Mouse (Mus musculus) heart, embryonic 11.5 days (tissue): ENCODE measurements around the gene Gpr22. TPM values are rescaled to one million over a fixed set of nuclear protein-coding genes. Genes with fewer than 3 reads are reported as not detected.
A peak's percentile ranks its signal among the peaks of the same experiment; 100 is the strongest.

ENCODE experiments used
- ATAC-seq: fragments of 200-750 bp; cut with Nextera tagmentation; replicated peaks from 2 replicates; pipeline ENCODE4 v1.8.0; 2017; ENCODE audit warnings: moderate library complexity; ENCODE audit not compliant: insufficient number of reproducible peaks, low FRiP score, low TSS enrichment
- H3K27ac ChIP-seq: fragments of 300-500 bp; sonication (generic); 2 replicates; pipeline ENCODE4 v1.5.1; 2014; ENCODE audit warnings: mild to moderate bottlenecking, low read depth, low read length
- H3K27me3 ChIP-seq: fragments of 300-500 bp; sonication (generic); 2 replicates; pipeline ENCODE4 v1.6.1; 2014; ENCODE audit warnings: mild to moderate bottlenecking, low read length, mixed read lengths; ENCODE audit not compliant: control insufficient read depth, insufficient read depth
- H3K36me3 ChIP-seq: fragments of 300-500 bp; sonication (generic); 2 replicates; pipeline ENCODE4 v1.6.1; 2014; ENCODE audit warnings: mild to moderate bottlenecking, low read length, moderate library complexity, mixed read lengths; ENCODE audit not compliant: control insufficient read depth, insufficient read depth
- H3K4me1 ChIP-seq: fragments of 300-500 bp; sonication (generic); 2 replicates; pipeline ENCODE4 v1.6.1; 2014; ENCODE audit warnings: low read length; ENCODE audit not compliant: control insufficient read depth, insufficient read depth
- H3K4me2 ChIP-seq: fragments of 300-500 bp; sonication (generic); 2 replicates; pipeline ENCODE4 v1.6.1; 2014; ENCODE audit warnings: mild to moderate bottlenecking, moderate library complexity
- H3K4me3 ChIP-seq: fragments of 300-500 bp; sonication (generic); 2 replicates; pipeline ENCODE4 v1.5.1; 2014; ENCODE audit warnings: low read depth, low read length
- H3K9ac ChIP-seq: fragments of 300-500 bp; sonication (generic); 2 replicates; pipeline ENCODE4 v1.6.1; 2014; ENCODE audit warnings: mild to moderate bottlenecking, low read depth, low read length, moderate library complexity
- H3K9me3 ChIP-seq: fragments of 300-500 bp; sonication (generic); replicated peaks from 2 replicates; pipeline ENCODE4 v1.6.1; 2016; ENCODE audit warnings: low read length; ENCODE audit not compliant: control insufficient read depth
- WGBS: fragments of 180-500 bp; shearing (Covaris S2); extraction: QIAGEN DNeasy Blood & Tissue Kit; methylation state at CpG from one replicate; pipeline ENCODE4 v1.1.7; 2014; ENCODE audit not compliant: insufficient replicate concordance; 5-methylcytosine and 5-hydroxymethylcytosine counted together
- polyA plus RNA-seq: library from polyadenylated mRNA; unstranded; fragments of >200 nt; fragmentation: Nextera tagmentation; extraction: Ambion mirVana; gene quantifications from 2 replicates; pipeline ENCODE4 v1.2.1, GENCODE M21; 2014

Gpr22 gene
- polyA plus RNA-seq, 1 experiment from 2014 or later, result 19.5 TPM

DNA sequence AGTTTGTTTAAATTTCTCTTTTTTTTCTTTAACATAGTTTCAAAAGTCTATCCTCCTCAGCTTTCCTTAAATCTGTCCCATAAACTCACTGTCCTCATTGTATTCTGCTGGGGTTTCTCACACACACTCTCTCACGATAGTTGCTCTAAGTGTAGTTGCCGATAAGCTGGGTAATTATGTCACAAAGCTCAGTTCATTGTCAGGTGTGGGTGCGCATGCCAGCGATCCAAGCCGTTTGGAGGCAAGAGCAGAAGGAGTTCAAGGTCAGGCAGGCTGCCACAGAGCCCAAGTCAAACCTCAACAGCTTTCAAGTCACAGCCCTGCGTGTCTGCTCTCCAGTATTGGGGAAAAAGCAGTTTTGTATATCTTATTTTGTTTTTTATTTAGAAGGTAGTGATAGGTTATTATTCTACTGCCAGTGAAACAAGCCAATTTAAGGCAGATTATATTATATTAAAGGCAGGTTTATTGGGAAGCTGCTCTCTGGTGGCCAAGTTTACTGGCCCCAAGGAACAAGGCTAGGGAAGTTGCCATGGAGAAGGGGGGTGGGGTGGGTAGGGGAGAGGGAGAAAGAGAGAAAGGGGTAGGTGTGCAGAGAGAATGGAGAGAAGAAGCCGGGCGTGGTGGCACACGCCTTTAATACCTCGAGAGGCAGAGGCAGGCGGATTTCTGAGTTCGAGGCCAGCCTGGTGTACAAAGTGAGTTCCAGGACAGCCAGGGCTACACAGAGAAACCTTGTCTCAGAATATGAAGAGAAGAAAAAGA lies 11.9 kb upstream of the Gpr22 start:
- H3K27me3 ChIP-seq, result no peaks in the 10 kb centered on the region
- no peak overlapping the region for H3K4me2 ChIP-seq
- H3K36me3 ChIP-seq, result no peaks in the 10 kb centered on the region
- no peak overlapping the region for H3K9ac ChIP-seq
- H3K9me3 ChIP-seq, result no peaks in the 10 kb centered on the region
- no peak overlapping the region for H3K4me3 ChIP-seq
- H3K27ac ChIP-seq, result peak overlapping the region; percentile 70
- peaks cover 18% of the 10 kb centered on the region for H3K4me1 ChIP-seq
- 67% methylated on average over 12 of the region's 12 CpGs for WGBS
- 0 out of 2 replicates have a peak, but pooled peaks have one; percentile 10 for ATAC-seq

DNA sequence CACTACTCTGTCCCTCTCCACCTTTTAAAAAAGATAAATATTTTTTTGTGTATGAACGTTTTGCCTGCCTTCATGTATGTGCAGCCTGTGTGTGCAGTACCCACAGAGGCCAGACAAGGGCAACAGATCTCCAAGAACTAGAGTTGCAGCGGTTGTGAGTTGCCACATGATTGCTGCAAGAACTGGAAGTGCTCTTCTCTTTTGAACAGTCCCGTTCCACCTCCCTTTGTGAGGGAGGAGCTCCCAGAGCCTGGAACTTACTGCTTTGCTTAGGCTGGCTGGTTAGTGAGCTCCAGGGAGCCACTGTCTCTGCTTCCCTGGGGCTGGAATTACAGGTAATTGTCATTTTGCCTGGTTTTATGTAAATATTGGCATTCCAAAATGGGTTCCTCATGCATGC lies 10.8 kb upstream of the Gpr22 start:
- WGBS, result 84% methylated on average over 3 of the region's 3 CpGs
- ATAC-seq, result no peak
- Histone ChIP-seq H3K4me1 (peaks cover 20% of the 10 kb centered on the region), H3K4me2 (no peak overlapping the region), H3K36me3 (no peaks in the 10 kb centered on the region), H3K4me3 (no peak overlapping the region), H3K27me3 (no peaks in the 10 kb centered on the region), H3K9me3 (no peaks in the 10 kb centered on the region), H3K27ac (no peak overlapping the region), H3K9ac (no peak overlapping the region)

DNA sequence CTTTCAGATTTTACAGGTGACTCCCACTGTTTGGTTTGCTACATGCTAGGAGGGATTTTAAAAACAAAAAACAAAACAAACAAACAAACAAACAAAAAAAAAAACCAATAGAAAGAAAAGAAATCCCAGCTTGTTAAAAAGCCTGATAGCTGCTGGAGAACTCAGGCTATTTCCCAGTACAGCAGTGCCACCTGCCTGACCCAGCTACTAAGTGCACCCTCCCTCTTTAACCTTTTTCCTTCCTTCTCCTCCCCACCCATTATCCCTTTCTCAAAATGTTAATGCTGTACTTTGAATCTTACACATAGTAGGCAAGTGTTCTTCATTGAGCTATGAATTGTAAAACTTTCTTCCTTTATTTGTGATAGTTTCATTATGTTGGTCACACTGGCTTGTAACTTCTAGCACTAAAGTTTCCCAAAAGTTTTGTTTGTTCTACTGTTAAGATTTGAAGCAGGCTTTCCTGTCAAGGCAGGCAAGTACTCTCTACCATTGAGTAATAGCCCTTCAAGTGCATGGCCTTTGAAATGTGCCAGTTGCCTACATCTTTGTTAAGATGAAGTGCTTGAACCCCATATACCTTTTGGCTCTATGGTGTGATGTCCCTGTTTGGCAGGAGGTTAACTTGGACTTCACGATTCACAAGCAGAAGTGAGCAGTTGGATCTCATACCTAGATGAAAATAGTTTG lies 6.0 kb upstream of the Gpr22 start:
- Histone ChIP-seq H3K4me1 (peaks cover 12% of the 10 kb centered on the region), H3K27me3 (no peaks in the 10 kb centered on the region), H3K4me3 (no peak overlapping the region), H3K27ac (no peak overlapping the region), H3K9me3 (no peaks in the 10 kb centered on the region), H3K36me3 (no peaks in the 10 kb centered on the region), H3K9ac (no peak overlapping the region), H3K4me2 (no peak overlapping the region)
- WGBS, result 71% methylated on average over 1 of the region's 1 CpGs
- ATAC-seq, result no peak

DNA sequence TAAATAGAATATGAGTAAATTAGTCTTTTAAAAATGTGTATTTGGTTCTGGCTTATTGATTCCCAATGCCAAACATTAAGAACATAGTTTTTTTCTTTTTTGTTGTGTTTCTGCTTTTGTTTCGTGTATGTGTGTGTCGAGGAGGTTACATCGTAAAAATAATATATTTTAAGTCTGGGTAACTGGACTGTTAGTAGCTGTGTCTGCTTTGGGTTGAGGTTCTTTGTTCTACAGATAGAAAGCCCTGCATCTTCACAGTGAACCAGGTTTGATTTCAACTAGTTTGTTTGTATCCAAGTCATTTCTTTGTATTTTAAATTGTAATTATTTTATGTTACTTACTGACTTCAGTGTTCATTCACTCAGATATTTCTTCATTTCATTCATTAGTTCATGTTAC lies 323 bp upstream of the Gpr22 start:
- H3K9ac ChIP-seq, result no peak overlapping the region
- 89% methylated on average over 3 of the region's 3 CpGs for WGBS
- no peak overlapping the region for H3K4me3 ChIP-seq
- H3K36me3 ChIP-seq, result 0 out of 2 replicates have a peak, but pooled peaks cover 2% of the 10 kb centered on the region
- H3K4me2 ChIP-seq, result no peak overlapping the region
- H3K9me3 ChIP-seq, result no peaks in the 10 kb centered on the region
- H3K4me1 ChIP-seq, result peaks cover 3% of the 10 kb centered on the region; the same call in 1 of the 2 replicates
- H3K27me3 ChIP-seq, result no peaks in the 10 kb centered on the region
- no peak overlapping the region for H3K27ac ChIP-seq
- no peak for ATAC-seq

DNA sequence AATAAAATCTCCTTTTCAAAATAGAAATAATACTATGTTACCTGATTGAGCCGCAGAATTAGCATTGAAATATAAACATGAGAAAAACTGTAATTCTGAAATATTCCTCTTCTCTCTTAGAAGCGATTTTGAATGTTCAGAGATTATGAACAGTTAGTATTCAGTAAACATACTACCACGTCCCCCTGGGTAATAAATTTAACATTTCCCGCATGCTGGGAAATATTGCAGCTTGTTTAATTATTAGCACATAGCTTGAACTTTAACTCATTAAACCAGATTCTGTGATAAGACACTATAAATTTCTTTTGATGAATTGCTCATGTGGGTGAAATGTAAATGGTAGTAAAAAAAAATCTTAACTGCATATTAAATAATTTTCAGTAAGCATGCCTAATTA lies 1.0 kb downstream of the Gpr22 start:
- 0 out of 2 replicates have a peak, but pooled peaks cover 2% of the 10 kb centered on the region for H3K36me3 ChIP-seq
- H3K4me3 ChIP-seq, result peak overlapping the region; percentile 29; the same call in 1 of the 2 replicates
- no peaks in the 10 kb centered on the region for H3K27me3 ChIP-seq
- WGBS, result 74% methylated on average over 4 of the region's 4 CpGs
- H3K9ac ChIP-seq, result no peak overlapping the region
- H3K9me3 ChIP-seq, result no peaks in the 10 kb centered on the region
- ATAC-seq, result no peak
- H3K4me1 ChIP-seq, result no peaks in the 10 kb centered on the region
- no peak overlapping the region for H3K27ac ChIP-seq
- peak overlapping the region; percentile 32; the same call in 1 of the 2 replicates for H3K4me2 ChIP-seq

DNA sequence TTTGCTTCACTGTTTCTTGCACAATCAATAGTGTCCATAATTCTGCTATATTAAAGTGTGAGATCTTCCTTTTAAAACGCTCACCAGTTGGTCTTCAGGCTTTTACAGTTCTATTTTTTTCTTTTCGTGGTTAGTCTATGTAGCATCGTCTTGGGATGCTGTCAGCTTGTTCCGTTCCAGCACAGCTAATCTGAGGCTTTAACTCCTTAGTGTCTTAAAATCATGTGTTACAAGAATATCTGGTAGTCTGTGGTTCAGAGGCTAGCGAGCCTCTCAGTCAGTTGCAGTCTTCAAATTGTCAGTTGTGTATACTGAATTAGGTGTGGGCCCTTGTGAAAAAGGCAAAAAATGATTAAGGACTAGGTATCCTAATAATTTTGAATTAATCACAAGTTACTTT lies 1.5 kb downstream of the Gpr22 start:
- Histone ChIP-seq H3K9me3 (no peaks in the 10 kb centered on the region), H3K4me2 (peak overlapping the region; percentile 54), H3K27me3 (no peaks in the 10 kb centered on the region), H3K9ac (peak overlapping the region; percentile 40), H3K27ac (no peak overlapping the region), H3K36me3 (0 out of 2 replicates have a peak, but pooled peaks cover 2% of the 10 kb centered on the region), H3K4me1 (no peaks in the 10 kb centered on the region), H3K4me3 (peak overlapping the region; percentile 36)
- WGBS, result 43% methylated on average over 5 of the region's 5 CpGs
- ATAC-seq, result no peak

DNA sequence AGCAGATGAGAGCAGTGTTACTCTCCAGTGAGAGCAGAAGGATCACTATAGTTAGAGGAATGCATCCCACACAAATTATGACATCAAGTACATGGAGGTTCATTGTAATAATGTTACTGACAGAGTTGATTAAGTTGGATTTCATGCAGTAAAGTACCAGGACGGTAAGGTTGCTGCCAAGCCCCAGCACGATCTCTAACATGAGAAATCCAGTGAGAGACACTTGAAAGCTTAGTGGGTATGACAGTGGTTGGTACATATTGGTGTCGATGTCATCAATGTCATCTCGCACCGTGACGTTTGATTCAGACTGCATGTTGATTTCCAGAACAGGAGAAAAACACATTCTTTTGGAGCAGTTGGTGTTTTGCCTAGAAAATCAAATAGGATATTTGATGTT lies 4.1 kb downstream of the Gpr22 start:
- Histone ChIP-seq H3K9ac (no peak overlapping the region), H3K36me3 (0 out of 2 replicates have a peak, but pooled peaks cover 2% of the 10 kb centered on the region), H3K27me3 (no peaks in the 10 kb centered on the region), H3K9me3 (no peaks in the 10 kb centered on the region), H3K4me1 (no peaks in the 10 kb centered on the region), H3K27ac (peak overlapping the region; percentile 24; the same call in 1 of the 2 replicates), H3K4me3 (no peak overlapping the region), H3K4me2 (peak overlapping the region; percentile 3; the same call in 1 of the 2 replicates)
- no peak for ATAC-seq
- 73% methylated on average over 6 of the region's 6 CpGs for WGBS

DNA sequence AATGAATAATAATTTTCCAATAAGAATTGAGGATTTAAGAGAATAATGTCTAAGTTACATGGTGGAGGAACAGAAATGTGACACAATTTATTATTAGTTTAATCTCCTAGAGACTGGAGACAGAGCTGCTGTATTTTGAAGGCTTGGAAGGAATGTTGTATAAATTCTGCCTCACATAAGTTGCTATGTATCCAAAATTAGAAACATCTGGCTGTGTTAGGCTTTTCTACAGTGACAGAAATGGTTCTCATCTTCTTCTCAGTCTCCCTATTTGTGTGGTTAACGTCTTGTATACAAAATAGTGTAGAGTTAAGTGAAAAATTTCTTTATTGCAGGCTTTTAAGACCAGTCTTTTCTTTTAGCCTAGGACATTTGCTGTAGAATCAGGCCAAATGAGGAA lies 6.2 kb downstream of the Gpr22 start:
- H3K9me3 ChIP-seq, result no peaks in the 10 kb centered on the region
- WGBS, result 45% methylated on average over 1 of the region's 1 CpGs
- H3K4me1 ChIP-seq, result no peaks in the 10 kb centered on the region
- 0 out of 2 replicates have a peak, but pooled peaks cover 2% of the 10 kb centered on the region for H3K36me3 ChIP-seq
- no peak overlapping the region for H3K4me3 ChIP-seq
- no peaks in the 10 kb centered on the region for H3K27me3 ChIP-seq
- H3K27ac ChIP-seq, result no peak overlapping the region
- H3K9ac ChIP-seq, result no peak overlapping the region
- H3K4me2 ChIP-seq, result no peak overlapping the region
- no peak for ATAC-seq
